Mouse (Mus musculus): ENCODE measurements around the gene Cdc37l1. TPM values are rescaled to one million over a fixed set of nuclear protein-coding genes. Genes with fewer than 3 reads are reported as not detected.

Cdc37l1 gene
- 34.9 and 35.2 TPM in 2 replicates for polyA plus RNA-seq (2015; fragmentation: Nextera tagmentation; extraction: Ambion mirVana)

GRCm38 (mm10) chr19:28990194-28990589 lies at the start of gene Cdc37l1:
Cdc37l1 (plus strand) TSS chr19:28990352.
- H3K9me3 ChIP-seq = no peaks in the 10 kb centered on the region
- H3K27me3 ChIP-seq = no peaks in the 10 kb centered on the region
- peak within 1 kb of the TSS; percentile 96 for H3K4me3 ChIP-seq
- peak within 1 kb of the TSS; percentile 91 for H3K27ac ChIP-seq
- H3K4me1 ChIP-seq = peaks cover 17% of the 10 kb centered on the region
- ATAC-seq (ENCODE audit: insufficient number of reproducible peaks, low FRiP score, low TSS enrichment, low read depth) = peak; percentile 93
- peaks cover 12% of the 10 kb centered on the region for H3K36me3 ChIP-seq
- H3K9ac ChIP-seq = peak within 1 kb of the TSS; percentile 71
- under 1% methylated on average over 36 of the region's 37 CpGs for WGBS
- H3K4me2 ChIP-seq = peak within 1 kb of the TSS; percentile 76

DNA sequence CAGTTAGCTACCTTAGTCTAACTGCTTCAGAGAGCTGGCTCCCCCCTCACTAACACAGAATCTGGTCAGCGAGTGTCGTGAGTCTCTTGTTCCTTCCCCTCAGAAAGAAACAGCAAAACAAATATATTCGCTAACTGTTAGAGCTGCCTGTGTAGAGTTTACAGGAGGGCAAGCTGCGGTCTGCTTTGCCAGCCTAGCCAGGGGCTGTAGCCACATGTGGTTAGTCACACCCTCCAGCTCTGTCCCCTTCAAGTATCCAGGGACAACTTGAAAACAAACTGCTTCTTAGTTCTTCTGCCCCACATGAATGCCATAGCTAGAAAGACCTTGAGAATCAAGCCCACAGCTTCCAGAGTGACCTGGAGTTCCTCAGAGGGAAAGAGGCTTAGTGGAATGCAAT lies 48.9 kb upstream of the Cdc37l1 start:
- H3K4me1 ChIP-seq = no peaks in the 10 kb centered on the region
- H3K4me2 ChIP-seq = no peak overlapping the region
- WGBS = 62% methylated on average over 4 of the region's 4 CpGs

GRCm38 (mm10) chr19:28946782-28947181 lies 43.4 kb upstream of the Cdc37l1 start:
- Histone ChIP-seq H3K27ac (no peak overlapping the region), H3K9ac (no peak overlapping the region), H3K4me2 (no peak overlapping the region), H3K36me3 (no peaks in the 10 kb centered on the region), H3K4me3 (no peak overlapping the region), H3K9me3 (no peaks in the 10 kb centered on the region), H3K4me1 (no peaks in the 10 kb centered on the region), H3K27me3 (no peaks in the 10 kb centered on the region)
- ATAC-seq (ENCODE audit: insufficient number of reproducible peaks, low FRiP score, low TSS enrichment, low read depth) = no peak
- WGBS = 36% methylated on average over 4 of the region's 4 CpGs

More for the DNA sequence above, 48.9 kb upstream of the Cdc37l1 start:
- Histone ChIP-seq H3K27ac (no peak overlapping the region), H3K4me3 (no peak overlapping the region), H3K36me3 (no peaks in the 10 kb centered on the region), H3K9me3 (no peaks in the 10 kb centered on the region), H3K9ac (no peak overlapping the region), H3K27me3 (no peaks in the 10 kb centered on the region)
- no peak for ATAC-seq (ENCODE audit: insufficient number of reproducible peaks, low FRiP score, low TSS enrichment, low read depth)

DNA sequence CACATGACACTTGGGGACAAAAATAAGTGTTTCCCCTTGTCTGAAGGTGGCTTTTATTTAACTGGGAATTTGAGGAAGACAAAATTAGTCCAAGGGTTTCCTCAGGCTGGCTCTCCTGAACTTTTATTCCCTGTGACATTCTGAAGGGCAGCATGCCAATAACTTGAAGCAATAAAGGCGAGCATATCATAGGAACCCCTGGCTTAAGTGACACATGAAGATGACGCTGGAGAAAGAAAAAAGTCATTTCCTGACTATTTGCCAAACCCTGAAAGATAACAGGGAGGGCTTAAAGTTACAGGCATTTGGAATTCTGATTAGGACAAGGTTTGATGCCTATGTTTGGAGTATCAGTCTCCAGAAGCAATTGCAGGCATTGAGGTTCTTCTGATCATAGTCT lies 42.8 kb upstream of the Cdc37l1 start:
- Histone ChIP-seq H3K4me1 (no peaks in the 10 kb centered on the region), H3K9ac (no peak overlapping the region), H3K36me3 (no peaks in the 10 kb centered on the region), H3K4me2 (no peak overlapping the region), H3K27me3 (no peaks in the 10 kb centered on the region), H3K4me3 (no peak overlapping the region), H3K9me3 (no peaks in the 10 kb centered on the region), H3K27ac (no peak overlapping the region)
- no peak for ATAC-seq (ENCODE audit: insufficient number of reproducible peaks, low FRiP score, low TSS enrichment, low read depth)
- WGBS = 43% methylated on average over 2 of the region's 2 CpGs

DNA sequence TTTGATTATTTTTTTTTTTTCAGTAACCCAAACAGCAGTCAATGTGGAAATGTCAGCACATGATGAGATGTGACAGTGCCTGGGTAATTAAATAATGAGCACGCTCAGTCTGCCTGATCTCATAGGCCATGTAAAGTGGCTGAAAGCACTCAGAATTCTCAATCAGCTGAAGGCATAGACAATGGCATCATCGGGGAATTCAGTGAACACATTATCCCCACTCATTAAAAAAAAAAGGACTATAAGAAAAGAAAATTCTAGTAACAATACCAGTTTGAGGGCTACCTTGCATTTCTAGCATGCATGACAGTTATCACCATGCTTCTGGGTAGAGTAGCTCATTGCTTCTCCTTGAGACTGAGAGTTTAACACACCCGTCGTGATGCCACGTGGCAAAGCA lies 38.9 kb upstream of the Cdc37l1 start:
- no peaks in the 10 kb centered on the region for H3K36me3 ChIP-seq
- no peak overlapping the region for H3K27ac ChIP-seq
- 79% methylated on average over 5 of the region's 5 CpGs for WGBS
- H3K4me1 ChIP-seq = no peaks in the 10 kb centered on the region
- H3K4me3 ChIP-seq = no peak overlapping the region
- no peak overlapping the region for H3K9ac ChIP-seq
- H3K9me3 ChIP-seq = no peaks in the 10 kb centered on the region
- no peak overlapping the region for H3K4me2 ChIP-seq
- ATAC-seq (ENCODE audit: insufficient number of reproducible peaks, low FRiP score, low TSS enrichment, low read depth) = no peak
- no peaks in the 10 kb centered on the region for H3K27me3 ChIP-seq

DNA sequence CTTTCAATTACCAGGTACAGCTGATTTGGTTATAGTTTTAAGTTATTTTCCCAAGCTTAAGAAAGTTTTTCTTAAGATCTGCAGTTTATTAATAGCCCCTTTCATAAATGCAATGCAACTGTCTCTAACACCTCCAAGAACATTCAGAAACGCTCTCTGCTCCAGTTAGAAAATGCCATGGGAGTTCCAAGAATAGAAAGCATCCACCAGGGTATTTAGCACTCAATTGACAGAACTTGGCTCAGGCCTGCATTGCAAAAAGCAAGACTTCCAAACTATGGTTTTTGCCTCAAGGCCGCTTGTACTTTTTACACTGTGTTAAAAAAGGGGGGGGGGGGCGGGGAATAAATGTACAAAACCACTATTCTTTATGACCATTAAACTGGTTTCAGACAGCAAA lies 27.0 kb upstream of the Cdc37l1 start:
- Histone ChIP-seq H3K27ac (no peak overlapping the region), H3K4me1 (peaks cover 11% of the 10 kb centered on the region), H3K27me3 (no peaks in the 10 kb centered on the region), H3K9me3 (no peaks in the 10 kb centered on the region), H3K36me3 (no peaks in the 10 kb centered on the region), H3K4me3 (peak overlapping the region; percentile 89; the same call in 1 of the 2 replicates), H3K4me2 (peak overlapping the region; percentile 92), H3K9ac (no peak overlapping the region)
- 38% methylated on average over 3 of the region's 3 CpGs for WGBS
- no peak for ATAC-seq (ENCODE audit: insufficient number of reproducible peaks, low FRiP score, low TSS enrichment, low read depth)

DNA sequence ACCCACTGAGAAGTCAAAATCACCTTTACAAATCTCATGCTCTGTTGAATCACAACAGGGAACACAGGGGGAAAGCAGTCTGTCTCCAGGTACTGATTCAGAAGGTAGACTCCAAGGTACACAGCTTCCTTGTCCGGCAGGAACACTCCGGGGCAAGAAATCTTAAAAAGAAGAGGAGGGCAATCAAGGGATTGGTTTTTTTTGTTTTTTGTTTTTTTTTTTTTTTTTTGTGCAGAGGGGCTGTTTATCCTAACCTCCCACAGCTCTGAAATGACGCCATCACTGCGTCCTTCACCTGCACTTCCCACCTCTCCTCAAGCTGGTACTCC lies 26.7 kb upstream of the Cdc37l1 start:
- H3K9me3 ChIP-seq = no peaks in the 10 kb centered on the region
- ATAC-seq (ENCODE audit: insufficient number of reproducible peaks, low FRiP score, low TSS enrichment, low read depth) = no peak
- H3K9ac ChIP-seq = peak overlapping the region; percentile 77; the same call in 1 of the 2 replicates
- H3K27me3 ChIP-seq = no peaks in the 10 kb centered on the region
- H3K4me3 ChIP-seq = peak overlapping the region; percentile 89
- H3K4me2 ChIP-seq = peak overlapping the region; percentile 92
- whole genome bisulfite sequencing = 2% methylated on average over 4 of the region's 4 CpGs
- peaks cover 11% of the 10 kb centered on the region for H3K4me1 ChIP-seq
- no peaks in the 10 kb centered on the region for H3K36me3 ChIP-seq
- no peak overlapping the region for H3K27ac ChIP-seq

DNA sequence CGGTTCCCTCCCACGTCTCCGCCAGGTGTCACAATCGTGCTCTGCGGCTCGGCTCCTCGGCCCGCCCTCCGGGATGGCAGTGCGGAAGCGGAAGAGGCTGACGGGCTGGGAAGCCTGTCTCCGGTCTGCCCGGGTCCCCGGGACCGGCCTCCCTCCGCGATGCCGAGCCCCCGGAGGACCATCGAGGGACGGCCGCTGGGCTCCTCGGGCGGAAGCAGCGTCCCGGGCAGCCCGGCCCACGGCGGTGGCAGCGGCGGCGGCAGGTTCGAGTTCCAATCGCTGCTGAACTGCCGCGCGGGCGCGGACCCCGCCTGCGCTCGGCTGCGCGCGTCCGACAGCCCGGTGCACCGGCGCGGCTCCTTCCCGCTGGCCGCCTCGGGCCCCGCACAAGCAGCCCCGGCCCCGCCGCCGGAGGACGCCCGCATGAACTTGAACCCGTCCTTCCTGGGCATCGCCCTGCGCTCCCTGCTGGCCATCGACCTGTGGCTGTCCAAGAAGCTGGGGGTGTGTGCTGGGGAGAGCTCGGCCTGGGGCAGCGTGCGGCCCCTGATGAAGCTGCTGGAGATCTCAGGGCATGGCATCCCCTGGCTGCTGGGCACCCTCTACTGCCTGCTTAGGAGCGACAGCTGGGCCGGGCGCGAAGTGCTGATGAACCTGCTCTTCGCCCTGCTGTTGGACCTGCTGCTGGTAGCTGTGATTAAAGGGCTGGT lies 26.2 kb upstream of the Cdc37l1 start, which contains the start of gene Plpp6:
Gene Plpp6, plus strand, starts transcription at position 112 of the 710 bp plus-strand sequence.
- H3K9me3 ChIP-seq = no peaks in the 10 kb centered on the region
- H3K36me3 ChIP-seq = no peaks in the 10 kb centered on the region
- H3K4me3 ChIP-seq = peak within 1 kb of the TSS; percentile 89
- peak within 1 kb of the TSS; percentile 65 for H3K27ac ChIP-seq
- H3K27me3 ChIP-seq = no peaks in the 10 kb centered on the region
- WGBS = 0% methylated on average over 59 of the region's 73 CpGs
- peak within 1 kb of the TSS; percentile 77 for H3K9ac ChIP-seq
- H3K4me2 ChIP-seq = peak within 1 kb of the TSS; percentile 92
- peaks cover 11% of the 10 kb centered on the region for H3K4me1 ChIP-seq
- peak; percentile 58; the same call in 1 of the 2 replicates for ATAC-seq (ENCODE audit: insufficient number of reproducible peaks, low FRiP score, low TSS enrichment, low read depth)

DNA sequence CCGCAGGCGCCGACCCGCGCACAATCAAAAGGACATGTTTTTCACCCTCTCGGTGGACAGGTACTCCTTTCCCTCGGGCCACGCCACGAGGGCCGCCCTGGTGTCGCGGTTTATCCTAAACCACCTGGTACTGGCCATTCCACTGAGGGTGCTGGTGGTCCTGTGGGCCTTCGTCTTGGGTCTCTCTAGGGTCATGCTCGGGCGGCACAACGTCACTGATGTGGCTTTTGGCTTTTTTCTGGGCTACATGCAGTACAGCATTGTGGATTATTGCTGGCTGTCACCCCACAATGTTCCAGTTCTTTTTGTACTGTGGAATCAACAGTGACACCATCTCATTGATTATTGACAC lies 25.6 kb upstream of the Cdc37l1 start:
- H3K9ac ChIP-seq = peak overlapping the region; percentile 77
- peak overlapping the region; percentile 92 for H3K4me2 ChIP-seq
- peak overlapping the region; percentile 89 for H3K4me3 ChIP-seq
- H3K4me1 ChIP-seq = peaks cover 11% of the 10 kb centered on the region
- 0 out of 2 replicates have a peak, but pooled peaks have one; percentile 19 for ATAC-seq (ENCODE audit: insufficient number of reproducible peaks, low FRiP score, low TSS enrichment, low read depth)
- WGBS = 7% methylated on average over 16 of the region's 16 CpGs
- no peaks in the 10 kb centered on the region for H3K27me3 ChIP-seq
- H3K36me3 ChIP-seq = no peaks in the 10 kb centered on the region
- no peak overlapping the region for H3K27ac ChIP-seq
- H3K9me3 ChIP-seq = no peaks in the 10 kb centered on the region

DNA sequence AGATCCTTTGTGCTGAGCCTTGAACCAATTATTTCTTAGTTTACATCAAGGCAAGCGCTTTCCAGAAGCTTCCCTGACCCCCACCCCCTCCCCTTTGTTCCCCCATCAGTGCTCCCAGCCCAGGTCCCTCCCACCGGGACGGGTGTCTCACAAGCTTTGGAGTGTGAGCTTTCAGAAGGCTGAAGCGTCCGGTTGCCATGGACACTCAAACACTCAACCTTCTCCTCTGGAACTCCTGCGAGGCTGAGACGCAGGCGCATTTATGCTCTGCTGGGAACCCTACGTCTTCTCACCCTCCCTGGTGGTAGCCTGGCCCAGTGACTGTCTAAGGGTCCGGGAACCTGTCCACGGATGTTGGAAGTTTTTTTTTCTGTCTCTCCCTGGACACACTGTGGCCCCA lies 22.5 kb upstream of the Cdc37l1 start, which contains the start of gene 4430402I18Rik:
Gene 4430402I18Rik, minus strand, starts transcription at position 149 of the 400 bp plus-strand sequence.
- Histone ChIP-seq H3K4me1 (peaks cover 11% of the 10 kb centered on the region), H3K36me3 (no peaks in the 10 kb centered on the region), H3K9ac (no peak within 1 kb of the TSS), H3K27me3 (no peaks in the 10 kb centered on the region), H3K4me2 (no peak within 1 kb of the TSS), H3K9me3 (no peaks in the 10 kb centered on the region), H3K27ac (no peak within 1 kb of the TSS), H3K4me3 (no peak within 1 kb of the TSS)
- ATAC-seq (ENCODE audit: insufficient number of reproducible peaks, low FRiP score, low TSS enrichment, low read depth) = no peak
- WGBS = 9% methylated on average over 11 of the region's 11 CpGs

DNA sequence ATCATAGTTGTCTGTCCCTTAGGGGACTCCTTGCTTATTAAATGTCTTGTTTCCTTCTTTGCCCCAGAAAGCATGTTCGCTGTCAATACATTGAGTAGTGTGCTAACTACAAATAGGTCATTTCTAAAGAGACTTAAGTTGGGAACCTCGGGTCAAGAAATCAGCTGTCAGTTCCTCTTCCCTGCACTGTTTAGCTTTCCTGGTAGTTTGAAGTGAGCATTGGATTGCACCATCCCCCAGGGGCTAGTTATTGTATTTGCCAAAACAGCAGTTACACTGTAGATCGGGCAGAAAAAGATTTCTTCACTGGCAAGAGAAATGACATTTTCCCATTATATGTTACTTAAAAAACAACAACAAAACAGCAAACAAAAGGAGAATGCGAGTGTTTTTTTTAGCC lies 22.0 kb upstream of the Cdc37l1 start:
- Histone ChIP-seq H3K9ac (no peak overlapping the region), H3K4me2 (no peak overlapping the region), H3K4me1 (peaks cover 11% of the 10 kb centered on the region), H3K9me3 (no peaks in the 10 kb centered on the region), H3K4me3 (no peak overlapping the region), H3K27ac (no peak overlapping the region), H3K36me3 (no peaks in the 10 kb centered on the region), H3K27me3 (no peaks in the 10 kb centered on the region)
- ATAC-seq (ENCODE audit: insufficient number of reproducible peaks, low FRiP score, low TSS enrichment, low read depth) = no peak
- 72% methylated on average over 4 of the region's 4 CpGs for WGBS

DNA sequence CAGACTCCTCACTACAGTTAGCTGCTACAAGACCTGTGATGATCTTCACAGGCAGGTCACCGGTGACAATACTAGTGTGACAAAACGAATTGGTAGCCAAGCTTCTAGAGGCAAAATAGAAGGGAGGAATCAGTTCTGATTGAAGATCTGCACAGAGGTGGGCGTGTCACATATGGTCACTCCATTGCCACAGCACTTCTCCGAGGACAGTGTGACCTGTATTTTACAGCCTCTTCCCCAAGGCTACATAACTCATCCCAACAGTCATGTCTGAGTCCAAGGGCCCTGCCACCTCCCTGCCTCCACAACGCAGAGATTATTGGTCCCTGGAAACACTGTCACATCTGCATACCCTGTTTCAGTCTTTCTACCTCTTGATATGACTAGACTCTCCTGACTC lies 20.9 kb upstream of the Cdc37l1 start:
- Histone ChIP-seq H3K36me3 (no peaks in the 10 kb centered on the region), H3K4me3 (no peak overlapping the region), H3K9ac (no peak overlapping the region), H3K9me3 (no peaks in the 10 kb centered on the region), H3K4me1 (peaks cover 10% of the 10 kb centered on the region), H3K27ac (no peak overlapping the region), H3K27me3 (no peaks in the 10 kb centered on the region), H3K4me2 (no peak overlapping the region)
- WGBS = 71% methylated on average over 5 of the region's 5 CpGs
- no peak for ATAC-seq (ENCODE audit: insufficient number of reproducible peaks, low FRiP score, low TSS enrichment, low read depth)
